In genomic region chr6:29916530-29917382, GRCm38 (mm10) we compare ENCODE assay signal across 8 mouse cellular contexts. TPM values are rescaled to one million over a fixed set of nuclear protein-coding genes. Genes with fewer than 3 reads are reported as not detected.
DNase-seq lines count a peak whose midpoint lies in the region; ATAC-seq and TF ChIP-seq lines count a peak whose summit lies in the region.

TSS of gene Strip2 (plus strand) at chr6:29917012.

- no peaks in the 10 kb centered on the region for H3K79me2 ChIP-seq in myocyte (ENCODE audit: control insufficient read depth, insufficient read depth)

- H3K4me2 ChIP-seq in heart, embryonic 14.5 days (ENCODE audit: low read length), result peak within 1 kb of the TSS; percentile 91
- H3K4me2 ChIP-seq in liver, embryonic 11.5 days, result peak within 1 kb of the TSS; percentile 100
- H3K4me2 ChIP-seq in myocyte (ENCODE audit: low read depth), result peak within 1 kb of the TSS; percentile 92

- ATAC-seq in heart, embryonic 14.5 days (ENCODE audit: insufficient number of reproducible peaks, insufficient read depth, low FRiP score, low read depth), result peak; percentile 98
- ATAC-seq in liver, embryonic 11.5 days (replicated peaks; ENCODE audit: low FRiP score), result peak; percentile 99

- no peaks in the 10 kb centered on the region for H3K9me3 ChIP-seq in heart, embryonic 14.5 days (ENCODE audit: control insufficient read depth, low read length)
- no peaks in the 10 kb centered on the region for H3K9me3 ChIP-seq in liver, embryonic 11.5 days (ENCODE audit: control insufficient read depth, low read length)

- whole genome bisulfite sequencing in heart, embryonic 14.5 days, result under 1% methylated on average over 67 of the region's 67 CpGs
- WGBS in liver, embryonic 11.5 days, result under 1% methylated on average over 67 of the region's 67 CpGs

- TF ChIP-seq POLR2A in myocyte (IDR thresholded peaks at IDR 0.05; ENCODE audit: insufficient read length, low read depth), result peak; percentile 67

- peak within 1 kb of the TSS; percentile 71 for H3ac ChIP-seq in myocyte (ENCODE audit: control insufficient read depth, insufficient read length)

- peak within 1 kb of the TSS; percentile 91 to 92 for H3K27ac ChIP-seq in heart, embryonic 14.5 days (replicated peaks in 1 of 2; ENCODE audit: control insufficient read depth in 1 of 2, insufficient read depth in 1 of 2, low read depth in 2 of 2, low read length in 2 of 2)
- H3K27ac ChIP-seq in liver, embryonic 11.5 days (ENCODE audit: low read depth, low read length), result no peak within 1 kb of the TSS

- H3K9ac ChIP-seq in heart, embryonic 14.5 days (ENCODE audit: low read length), result peak within 1 kb of the TSS; percentile 87
- H3K9ac ChIP-seq in liver, embryonic 11.5 days (ENCODE audit: low read depth, low read length), result peak within 1 kb of the TSS; percentile 68

- H3K36me3 ChIP-seq in heart, embryonic 14.5 days (ENCODE audit: control insufficient read depth, insufficient read depth, low read length), result peaks cover 18% of the 10 kb centered on the region
- H3K36me3 ChIP-seq in liver, embryonic 11.5 days (ENCODE audit: control insufficient read depth, insufficient read depth, low read length), result no peaks in the 10 kb centered on the region
- H3K36me3 ChIP-seq in myocyte (ENCODE audit: control insufficient read depth, insufficient read depth), result no peaks in the 10 kb centered on the region

- H3K4me3 ChIP-seq in heart, embryonic 14.5 days (ENCODE audit: control insufficient read depth in 1 of 2, insufficient read depth in 1 of 2, low read depth in 1 of 2, low read length in 2 of 2), result peak within 1 kb of the TSS; percentile 75 to 98
- H3K4me3 ChIP-seq in liver, embryonic 11.5 days (ENCODE audit: low read depth, low read length), result peak within 1 kb of the TSS; percentile 76
- peak within 1 kb of the TSS; percentile 49 for H3K4me3 ChIP-seq in myocyte

- DNase-seq in CD8-positive naive resting alpha-beta T cell, adult 2 months (ENCODE audit: low read depth in 2 of 2, low spot score in 2 of 2), result peak; percentile 58 to 72
- peak; percentile 71 for DNase-seq in c-Kit-negative CD71-positive TER-119-positive erythroid progenitor cells, embryonic 14.5 days (ENCODE audit: low read depth, low spot score)
- peak; percentile 31 for DNase-seq in fibroblast of lung, adult 2 months (ENCODE audit: low read depth)
- peak; percentile 97 for DNase-seq in kidney, postnatal 10 days
- DNase-seq in liver, embryonic 11.5 days (ENCODE audit: low spot score), result peak; percentile 98
- peak; percentile 92 to 97 for DNase-seq in spleen, postnatal 4 days (ENCODE audit: low spot score in 2 of 2)

- H3K4me1 ChIP-seq in heart, embryonic 14.5 days (ENCODE audit: control insufficient read depth in 2 of 2, insufficient read depth in 2 of 2, low read length in 2 of 2), result peaks cover 0 to 14% of the 10 kb centered on the region in 2 experiments; a peak in 2 of 4 replicates
- 0 out of 2 replicates have a peak, but pooled peaks cover 4% of the 10 kb centered on the region for H3K4me1 ChIP-seq in liver, embryonic 11.5 days (replicated peaks; ENCODE audit: control insufficient read depth, insufficient read depth, low read length)

- H3K27me3 ChIP-seq in heart, embryonic 14.5 days (ENCODE audit: control insufficient read depth, insufficient read depth, low read length), result no peaks in the 10 kb centered on the region
- H3K27me3 ChIP-seq in liver, embryonic 11.5 days (replicated peaks; ENCODE audit: control insufficient read depth, insufficient read depth, low read length), result peaks cover 21% of the 10 kb centered on the region
- H3K27me3 ChIP-seq in myocyte (ENCODE audit: control insufficient read depth, insufficient read depth, insufficient read length), result no peaks in the 10 kb centered on the region

TF ChIP-seq in myocyte, 11 proteins besides CTCF, POLR2A, EP300 and RAD21:
- peak; percentile 50 for TF ChIP-seq E2F4 (IDR thresholded peaks at IDR 0.05; ENCODE audit: insufficient read depth)
- TF ChIP-seq SRF (IDR thresholded peaks at IDR 0.05; ENCODE audit: control insufficient read depth, insufficient read length, low read depth), result peak; percentile 11
- TF ChIP-seq POLR2AphosphoS2 (IDR thresholded peaks at IDR 0.05; ENCODE audit: insufficient read length, low read depth), result no peak
TF ChIP-seq in myocyte: peak in this region for 2.

RNA-seq across cellular contexts. Expression of gene Strip2, which starts in this region (rescaled TPM):
- polyA plus RNA-seq in heart, embryonic 14.5 days (2014; fragmentation: Nextera tagmentation; extraction: Ambion mirVana), result 67.0 and 78.5 TPM in 2 replicates
- 0.39 and 0.51 TPM in 2 replicates for polyA plus RNA-seq in liver, embryonic 11.5 days (2014; fragmentation: Nextera tagmentation; extraction: Ambion mirVana)
- 0.83 TPM for polyA plus RNA-seq in myocyte (2012; fragmentation: generic; extraction: Trizol)

Comparison
In these comparisons a context has a peak if more than half of its experiments do, and no peak if none do; other contexts are left out.
1. RNA of gene Strip2 (polyA plus RNA-seq): 67.0 to 78.5 TPM in heart, embryonic 14.5 days; 0.83 TPM in myocyte (single experiment) and 0.39 to 0.51 TPM in liver, embryonic 11.5 days; every median in the first group is over 10 times any median in the second.
2. Peak in DNase-seq, ATAC-seq, H3K4me3 ChIP-seq, H3K9ac ChIP-seq and H3K4me2 ChIP-seq in liver, embryonic 11.5 days; RNA of the gene not detected or under 1 TPM.
3. DNase-seq: peak in every context shown above with its lines; median percentile 98 in liver, embryonic 11.5 days; 97 in kidney, postnatal 10 days; 94 in spleen, postnatal 4 days; 71 in c-Kit-negative CD71-positive TER-119-positive erythroid progenitor cells, embryonic 14.5 days; 65 in CD8-positive naive resting alpha-beta T cell, adult 2 months; 31 in fibroblast of lung, adult 2 months.
4. Peak in every context shown above with its lines, with median percentiles within 50 percentile points of each other: H3K4me2 ChIP-seq and H3K4me3 ChIP-seq.